Mouse (Mus musculus) G1E-ER4 (cell line): ENCODE measurements around the gene Kcne1. TPM values are rescaled to one million over a fixed set of nuclear protein-coding genes. Genes with fewer than 3 reads are reported as not detected.

Experiments
- GATA1 ChIP-seq: IDR thresholded peaks from one replicate; pipeline ENCODE4 v1.8.0; 2012; ENCODE audit warnings: low read length, inconsistent platforms
- polyA plus RNA-seq: library from polyadenylated mRNA; stranded (reverse); fragments of >175 nt; gene quantifications from 2 replicates; pipeline ENCODE4 v1.2.3, GENCODE M21; 2012

Kcne1 gene
- polyA plus RNA-seq, 1 experiment = not detected

GRCm38 (mm10) chr16:92330966-92331365 lies 28.3 kb downstream of the Kcne1 start:
- TF ChIP-seq GATA1 = no peak

GRCm38 (mm10) chr16:92327911-92328310 lies 31.4 kb downstream of the Kcne1 start:
- no peak for TF ChIP-seq GATA1

GRCm38 (mm10) chr16:92325062-92325406 lies 34.2 kb downstream of the Kcne1 start:
- TF ChIP-seq GATA1 = no peak

- no peak for TF ChIP-seq GATA1
Measured at GRCm38 (mm10) chr16:92324309-92325061, 34.8 kb downstream of the Kcne1 start.

GRCm38 (mm10) chr16:92321341-92321740 lies 37.9 kb downstream of the Kcne1 start, which contains the start of gene Fam243:
Fam243 (minus strand) TSS chr16:92321441.
- TF ChIP-seq GATA1 = no peak

- no peak for TF ChIP-seq GATA1
Measured at GRCm38 (mm10) chr16:92320361-92320760, 38.9 kb downstream of the Kcne1 start.

GRCm38 (mm10) chr16:92319353-92320109 lies 39.7 kb downstream of the Kcne1 start:
- TF ChIP-seq GATA1 = no peak

DNA sequence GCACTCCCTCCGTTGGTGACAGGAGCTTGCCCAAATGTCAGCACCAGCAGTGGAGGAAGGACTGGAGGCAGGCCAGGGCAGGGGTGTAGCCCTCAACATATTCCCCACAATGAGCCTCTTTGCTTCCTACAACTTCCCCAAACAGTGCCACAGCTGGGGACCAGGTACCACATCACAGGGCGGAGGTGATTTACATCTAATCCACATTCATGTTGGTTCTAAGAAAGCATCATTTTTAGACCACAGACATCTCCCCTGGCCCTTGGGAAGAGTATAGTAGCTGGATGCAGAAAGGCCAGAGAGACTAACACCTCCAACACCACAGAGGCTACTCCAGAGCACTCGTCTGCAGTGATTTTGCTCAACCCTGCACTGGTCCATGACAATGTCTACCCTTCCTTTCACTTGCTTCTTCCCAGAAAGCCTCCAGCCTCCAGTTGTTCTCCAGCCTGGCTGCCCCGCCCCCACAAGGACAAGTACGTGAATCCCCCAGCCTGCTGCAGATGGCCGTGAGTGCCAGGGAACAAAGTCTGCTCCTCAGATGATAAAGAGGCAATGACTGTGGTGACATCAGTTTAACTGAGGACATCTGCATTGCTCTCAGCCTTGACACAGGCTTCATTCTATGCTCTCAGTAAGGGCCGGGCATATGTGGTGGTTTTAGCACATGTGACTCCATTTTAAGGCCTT lies 43.1 kb downstream of the Kcne1 start:
- no peak for TF ChIP-seq GATA1

DNA sequence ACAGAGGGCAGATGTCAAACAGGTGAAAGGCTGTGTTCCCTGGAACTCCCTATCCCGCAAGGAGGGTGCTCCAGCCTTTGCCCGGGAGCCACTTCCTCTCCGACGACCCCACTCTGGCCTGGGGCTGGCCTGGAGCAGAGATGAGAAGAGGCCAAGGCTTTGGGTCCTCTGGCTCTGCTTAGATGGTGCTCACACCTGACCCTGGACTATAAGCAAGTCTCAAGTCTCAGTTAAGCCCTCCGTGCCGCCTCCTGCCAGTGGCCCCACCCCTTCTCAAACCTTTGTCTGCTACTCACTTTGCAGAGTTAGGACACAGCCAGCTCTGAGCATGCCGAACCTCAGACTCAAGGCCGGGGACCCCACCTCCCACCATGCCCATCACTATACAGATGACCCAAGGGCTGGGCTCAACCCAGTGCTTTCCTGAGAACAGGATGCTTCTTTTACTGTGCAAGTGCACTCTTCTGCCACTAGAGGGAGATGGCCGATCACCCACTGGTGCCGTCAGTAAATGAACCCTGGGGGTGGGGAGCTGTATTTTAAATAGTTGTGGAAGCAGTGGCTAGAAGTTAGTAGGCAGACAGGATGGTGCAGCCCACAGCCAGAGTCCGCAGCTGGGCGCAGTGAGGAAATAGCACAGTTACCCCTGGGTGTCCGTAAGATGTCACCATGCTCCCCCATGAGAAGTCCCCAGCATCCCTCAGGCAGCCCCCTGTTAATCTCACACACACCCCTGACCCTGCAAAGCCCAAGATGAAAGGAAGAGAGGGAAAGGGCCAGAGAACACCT lies 45.1 kb downstream of the Kcne1 start:
- no peak for TF ChIP-seq GATA1

GRCm38 (mm10) chr16:92309126-92309525 lies 50.1 kb downstream of the Kcne1 start:
- no peak for TF ChIP-seq GATA1

GRCm38 (mm10) chr16:92307947-92308346 lies 51.3 kb downstream of the Kcne1 start:
- TF ChIP-seq GATA1 = no peak

- no peak for TF ChIP-seq GATA1
Measured at GRCm38 (mm10) chr16:92305519-92305918, 53.7 kb downstream of the Kcne1 start.

- TF ChIP-seq GATA1 = no peak
Measured at GRCm38 (mm10) chr16:92302506-92302905, 56.8 kb downstream of the Kcne1 start.

DNA sequence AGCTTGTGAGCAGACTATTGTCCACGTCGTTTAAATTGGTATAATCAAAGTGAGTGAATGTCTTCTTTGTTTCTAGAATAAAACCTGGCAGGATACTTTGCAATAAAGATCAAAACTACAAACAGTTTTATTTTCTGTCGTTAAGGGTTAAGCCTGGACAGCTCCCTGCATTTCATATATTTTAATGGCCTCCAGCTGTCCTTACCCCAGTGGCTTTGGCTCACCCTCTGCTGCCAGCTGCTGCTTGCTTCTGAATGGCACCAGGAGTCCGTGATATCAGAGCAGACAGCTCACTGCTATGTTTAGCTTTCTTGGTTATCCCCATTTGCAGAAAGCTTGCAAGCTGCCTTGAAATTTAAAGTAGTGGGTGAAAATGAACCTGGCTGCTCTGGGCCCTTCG lies 57.3 kb downstream of the Kcne1 start:
- no peak for TF ChIP-seq GATA1

DNA sequence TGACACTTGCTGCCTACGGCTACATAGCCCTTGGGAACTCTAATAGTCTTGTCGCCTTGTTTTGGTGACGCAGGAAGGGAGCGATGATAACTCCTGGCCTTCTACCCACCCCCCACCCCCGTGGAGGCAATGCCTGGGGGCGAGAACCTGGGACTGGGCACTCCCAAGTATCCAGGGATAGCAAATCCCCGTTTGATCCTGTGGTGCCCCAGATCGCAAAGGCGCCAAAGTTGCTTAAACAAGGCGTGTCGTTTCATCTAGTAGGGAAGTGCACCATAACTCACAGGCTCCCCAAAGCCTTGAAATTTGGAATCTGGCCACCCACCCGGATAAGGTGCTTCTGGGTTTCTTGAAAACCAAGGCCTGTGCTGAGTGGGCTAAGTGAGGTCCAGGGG lies 57.9 kb downstream of the Kcne1 start:
- TF ChIP-seq GATA1 = no peak

GRCm38 (mm10) chr16:92300649-92301411 lies 58.4 kb downstream of the Kcne1 start, which contains the start of gene Smim11:
Smim11 (plus strand) TSS chr16:92301286.
- TF ChIP-seq GATA1 = no peak

Other genes with a start within 250 kb of the Kcne1 start
- not detected in 2 replicates for gene Kcne2, start 67.1 kb downstream of the Kcne1 start, polyA plus RNA-seq
- 3.7 and 4.7 TPM in 2 replicates for gene Smim11, start 58.2 kb downstream of the Kcne1 start, polyA plus RNA-seq
- not detected in 2 replicates for gene Fam243, start 38.0 kb downstream of the Kcne1 start, polyA plus RNA-seq
- gene Rcan1, start 111.4 kb upstream of the Kcne1 start, polyA plus RNA-seq = 13.4 and 18.7 TPM in 2 replicates
- not detected in 2 replicates for gene Clic6, start 126.3 kb upstream of the Kcne1 start, polyA plus RNA-seq